Mouse (Mus musculus) megakaryocyte, embryonic 14.5 days (primary cell): ENCODE measurements at regions not wholly inside any gene's neighbourhood (a gene's known extent, or its start where the extent isn't known, plus 50 kb on each side); places are given as distances from the start of the nearest gene placed in this dataset.

Experiments used
- FLI1 ChIP-seq: IDR thresholded peaks from 2 replicates; pipeline ENCODE4 v1.6.1; 2012; ENCODE audit warnings: low read length, inconsistent platforms, mixed read lengths
- GATA1 ChIP-seq: IDR thresholded peaks from 3 replicates; pipeline ENCODE4 v1.6.1; 2012; ENCODE audit warnings: mixed read lengths, low read length, inconsistent platforms, borderline replicate concordance

DNA sequence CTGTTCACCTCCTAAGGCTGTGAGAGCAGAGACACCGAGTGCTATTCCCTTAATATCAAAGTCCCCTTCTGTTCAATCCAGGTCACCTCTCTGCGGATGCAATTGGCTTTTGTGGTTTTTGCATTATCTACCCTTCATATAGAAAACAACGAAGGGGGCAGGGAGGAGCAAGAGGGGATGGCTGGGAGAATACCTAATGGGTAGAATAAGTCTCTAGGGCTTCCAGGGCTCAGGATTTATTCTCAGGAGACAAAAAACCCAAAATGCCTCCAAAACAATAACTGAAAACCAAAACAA lies 52.5 kb upstream of the Slc38a2 start:
- no peak for TF ChIP-seq GATA1
- TF ChIP-seq FLI1, result no peak
